Mouse (Mus musculus) G1E (cell line): ENCODE measurements around the gene Atp2a3.
A peak's percentile ranks its signal among the peaks of the same experiment; 100 is the strongest.

ENCODE experiments used
- CTCF ChIP-seq: IDR thresholded peaks from 2 replicates; pipeline ENCODE4 v1.5.1; 2012; ENCODE audit warnings: low read depth, low read length, inconsistent platforms, mixed read lengths
- GATA2 ChIP-seq: IDR thresholded peaks from 2 replicates; pipeline ENCODE4 v1.6.1; 2012; ENCODE audit warnings: low read depth, low read length, inconsistent platforms, borderline replicate concordance
- TAL1 ChIP-seq: conservative IDR thresholded peaks from 2 replicates; pipeline ENCODE4 v1.6.1; 2012; ENCODE audit warnings: low read depth, low read length, inconsistent platforms, mixed read lengths

DNA sequence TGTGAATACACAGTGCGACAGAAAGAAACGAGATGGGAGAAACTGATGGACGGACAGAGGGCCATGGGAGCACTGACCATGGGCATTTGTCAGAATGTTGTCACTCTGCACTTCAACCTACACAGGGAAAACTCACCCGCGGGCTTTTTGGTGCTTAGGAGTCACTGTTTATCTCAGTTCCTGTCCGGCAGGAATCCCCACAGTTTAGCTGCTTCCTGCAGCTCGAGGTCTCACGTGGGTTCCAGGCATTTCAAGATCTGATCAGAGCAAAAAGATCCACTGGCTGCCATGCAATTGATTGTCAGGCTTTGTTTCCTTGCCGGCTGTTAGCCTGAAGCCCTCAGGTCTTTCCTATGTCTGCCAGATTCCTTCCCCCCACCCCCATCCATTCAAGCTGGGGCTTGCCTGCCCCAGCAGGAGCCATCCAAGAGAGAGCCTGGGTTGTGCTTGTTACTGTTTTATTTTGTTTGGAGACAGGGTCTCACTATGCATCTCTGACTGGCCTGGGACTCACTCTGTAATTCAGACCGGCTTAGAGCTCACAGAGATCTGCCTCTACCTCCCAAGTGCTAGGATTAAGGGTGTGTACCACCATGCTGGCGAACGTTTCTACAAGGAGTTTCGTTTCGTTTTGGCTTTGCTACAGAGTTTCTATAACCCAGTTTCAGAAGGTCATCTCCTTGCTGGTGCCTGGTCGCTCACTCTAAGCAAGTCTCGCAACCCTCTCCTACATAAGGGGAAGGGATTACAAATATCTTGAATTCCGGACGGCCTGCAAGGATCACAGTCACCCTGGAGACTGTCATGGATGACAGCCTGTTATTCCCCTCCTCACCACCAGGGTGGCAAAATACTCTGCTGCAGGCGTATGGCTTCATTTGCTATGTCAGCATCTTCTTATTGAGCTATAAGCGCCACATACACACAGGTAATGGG is 20.5 kb upstream of the Atp2a3 start:
- TF ChIP-seq CTCF = peak; percentile 85
- no peak for TF ChIP-seq TAL1
- TF ChIP-seq GATA2 = no peak
